Mouse (Mus musculus) heart, postnatal 0 days (tissue): ENCODE results near the gene Cyfip2.

Source experiments
- CTCF ChIP-seq: IDR thresholded peaks from 2 replicates; pipeline ENCODE4 v1.5.1; 2016; ENCODE audit warnings: antibody characterized with exemption, control low read depth, low read depth
- EP300 ChIP-seq: IDR thresholded peaks from 2 replicates; pipeline ENCODE4 v1.6.1; 2016; ENCODE audit warnings: antibody characterized with exemption, low read depth

GRCm38 (mm10) chr11:46248352-46248751, 64.3 kb downstream of the Cyfip2 start:
- TF ChIP-seq CTCF (no peak), EP300 (no peak)
